Mouse (Mus musculus) bone marrow macrophage, adult 2 months (primary cell): ENCODE data around the gene Fam126a.

Experiments
- CTCF ChIP-seq: IDR thresholded peaks from 2 replicates; pipeline ENCODE4 v1.5.1; 2012; ENCODE audit warnings: low read depth, mild to moderate bottlenecking, low read length, moderate library complexity
- POLR2A ChIP-seq: IDR thresholded peaks from 2 replicates; pipeline ENCODE4 v1.6.1; 2012; ENCODE audit warnings: mild to moderate bottlenecking, low read depth, low read length, borderline replicate concordance

DNA sequence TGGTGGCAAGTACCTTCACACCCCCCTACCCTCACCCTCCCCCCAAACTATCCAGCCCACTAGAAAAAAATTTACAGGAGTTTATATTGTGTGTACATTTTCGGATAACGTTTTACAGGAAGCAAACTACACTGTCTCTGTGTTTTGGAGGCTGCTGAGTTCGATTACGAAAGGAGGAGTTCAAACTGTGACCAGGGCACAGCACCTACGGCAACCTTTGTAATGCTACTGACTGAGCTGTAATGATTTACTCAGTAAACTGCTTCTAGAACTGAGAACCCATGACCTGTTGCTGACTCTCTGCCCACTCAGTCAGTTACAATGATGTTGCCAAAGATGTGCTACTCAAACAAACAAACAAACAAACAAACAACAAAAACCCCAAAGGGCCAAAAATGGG lies 34.5 kb downstream of the Fam126a start:
- TF ChIP-seq CTCF, result no peak
- no peak for TF ChIP-seq POLR2A
